Comparison of ENCODE assay signal across 27 mouse cellular contexts in the genomic region with DNA sequence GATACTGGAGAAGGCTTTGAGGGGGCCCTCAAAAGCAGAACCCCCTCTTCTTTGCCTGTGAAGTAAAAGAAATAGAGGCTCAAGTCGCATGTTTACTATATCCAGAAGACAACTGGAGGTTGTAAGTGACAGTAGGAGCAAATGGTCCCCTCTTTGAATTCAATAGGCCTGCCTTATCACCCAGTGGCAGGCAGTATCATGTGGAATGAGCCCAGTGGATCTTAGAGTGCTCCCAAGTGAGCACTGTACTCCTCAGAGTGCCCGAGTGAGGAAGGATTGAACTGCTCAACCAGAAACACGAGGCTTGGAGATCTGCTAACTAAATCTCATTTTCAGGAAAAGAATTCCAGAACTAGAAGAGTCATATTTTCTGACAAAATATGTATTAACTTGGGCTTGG. TPM values are rescaled to one million over a fixed set of nuclear protein-coding genes. Genes with fewer than 3 reads are reported as not detected.
DNase-seq lines count a peak whose midpoint lies in the region; ATAC-seq and TF ChIP-seq lines count a peak whose summit lies in the region.
"Had no signal": no experiment of that assay in that cellular context is flagged by ENCODE, and none has a peak within 500 bp of the region (broad histone marks: within the 10 kb centered on the region; RNA-seq: fewer than 3 reads in every experiment).

No protein-coding gene starts in this region.

- no peaks in the 10 kb centered on the region for H3K36me3 ChIP-seq in liver, embryonic 11.5 days (ENCODE audit: control insufficient read depth, insufficient read depth, low read length)
- no peaks in the 10 kb centered on the region for H3K36me3 ChIP-seq in liver, postnatal 0 days (replicated peaks; ENCODE audit: insufficient read depth, low read length)
- no peaks in the 10 kb centered on the region for H3K36me3 ChIP-seq in liver, embryonic 13.5 days
- no peaks in the 10 kb centered on the region for H3K36me3 ChIP-seq in liver, embryonic 15.5 days (replicated peaks)
- H3K36me3 ChIP-seq: embryonic facial prominence, embryonic 10.5 days; embryonic facial prominence, embryonic 12.5 days; forebrain, embryonic 10.5 days; forebrain, embryonic 12.5 days; G1E had no signal

- TF ChIP-seq CTCF in liver, postnatal 0 days (IDR thresholded peaks at IDR 0.05; ENCODE audit: low read depth) = no peak

- ATAC-seq in liver, embryonic 11.5 days (replicated peaks; ENCODE audit: low FRiP score) = 0 out of 2 replicates have a peak, but pooled peaks have one; percentile 64
- ATAC-seq in liver, postnatal 0 days = no peak
- ATAC-seq in liver, embryonic 13.5 days (ENCODE audit: low read depth) = peak; percentile 79
- peak; percentile 70; the same call in 1 of the 2 replicates for ATAC-seq in liver, embryonic 15.5 days (ENCODE audit: insufficient read depth)
- no peak for ATAC-seq in erythroblast, adult 5-6 weeks (replicated peaks; ENCODE audit: low FRiP score, poor library complexity, severe bottlenecking)
- ATAC-seq: activated CD4-positive, CD25-positive, alpha-beta regulatory T cell, adult 4 months; CD4-positive, CD25-positive, alpha-beta regulatory T cell, adult 4 months; forebrain, embryonic 14.5 days; forebrain, embryonic 16.5 days; Patski had no signal

- H3K27ac ChIP-seq in liver, embryonic 11.5 days (ENCODE audit: low read depth, low read length) = no peak overlapping the region
- no peak overlapping the region for H3K27ac ChIP-seq in liver, postnatal 0 days (ENCODE audit: low read depth)
- H3K27ac ChIP-seq in liver, embryonic 13.5 days = no peak overlapping the region
- no peak overlapping the region for H3K27ac ChIP-seq in liver, embryonic 15.5 days (replicated peaks)
- H3K27ac ChIP-seq: embryonic facial prominence, embryonic 10.5 days; embryonic facial prominence, embryonic 12.5 days; forebrain, embryonic 10.5 days; forebrain, embryonic 12.5 days had no signal

- H3K9ac ChIP-seq in liver, embryonic 11.5 days (ENCODE audit: low read depth, low read length) = no peak overlapping the region
- no peak overlapping the region for H3K9ac ChIP-seq in liver, postnatal 0 days (replicated peaks)
- no peak overlapping the region for H3K9ac ChIP-seq in liver, embryonic 13.5 days
- no peak overlapping the region for H3K9ac ChIP-seq in liver, embryonic 15.5 days
- H3K9ac ChIP-seq: embryonic facial prominence, embryonic 12.5 days; forebrain, embryonic 12.5 days had no signal

- TF ChIP-seq EP300 in liver, postnatal 0 days (IDR thresholded peaks at IDR 0.05; ENCODE audit: low read depth) = no peak

- H3K27me3 ChIP-seq in liver, embryonic 11.5 days (replicated peaks; ENCODE audit: control insufficient read depth, insufficient read depth, low read length) = peaks cover 3% of the 10 kb centered on the region
- peaks cover 13% of the 10 kb centered on the region; the same call in 1 of the 2 replicates for H3K27me3 ChIP-seq in liver, postnatal 0 days (ENCODE audit: insufficient read depth, low read length)
- peaks cover 33% of the 10 kb centered on the region for H3K27me3 ChIP-seq in liver, embryonic 13.5 days
- peaks cover 42% of the 10 kb centered on the region for H3K27me3 ChIP-seq in liver, embryonic 15.5 days
- H3K27me3 ChIP-seq: CH12.LX; embryonic facial prominence, embryonic 12.5 days; forebrain, embryonic 12.5 days had no signal

- H3K4me3 ChIP-seq in liver, embryonic 11.5 days (ENCODE audit: low read depth, low read length) = no peak overlapping the region
- H3K4me3 ChIP-seq in liver, postnatal 0 days (ENCODE audit: low read depth, low read length) = no peak overlapping the region
- no peak overlapping the region for H3K4me3 ChIP-seq in liver, embryonic 13.5 days (replicated peaks)
- no peak overlapping the region for H3K4me3 ChIP-seq in liver, embryonic 15.5 days (replicated peaks)
- H3K4me3 ChIP-seq: embryonic facial prominence, embryonic 10.5 days; embryonic facial prominence, embryonic 12.5 days; erythroblast, embryonic 14.5 days; forebrain, embryonic 10.5 days; forebrain, embryonic 12.5 days had no signal

- no peaks in the 10 kb centered on the region for H3K4me1 ChIP-seq in liver, embryonic 11.5 days (replicated peaks; ENCODE audit: control insufficient read depth, insufficient read depth, low read length)
- H3K4me1 ChIP-seq in liver, postnatal 0 days (ENCODE audit: insufficient read depth) = no peaks in the 10 kb centered on the region
- H3K4me1 ChIP-seq in liver, embryonic 13.5 days (replicated peaks) = peaks cover 12% of the 10 kb centered on the region
- peaks cover 14% of the 10 kb centered on the region for H3K4me1 ChIP-seq in liver, embryonic 15.5 days (replicated peaks)
- H3K4me1 ChIP-seq: embryonic facial prominence, embryonic 10.5 days; embryonic facial prominence, embryonic 12.5 days; forebrain, embryonic 10.5 days; forebrain, embryonic 12.5 days had no signal

- no peak for DNase-seq in liver, embryonic 11.5 days (ENCODE audit: low spot score)
- no peak for DNase-seq in liver, postnatal 0 days
- DNase-seq in liver, embryonic 13.5 days = no peak
- DNase-seq in retina, embryonic 14.5 days (ENCODE audit: low spot score) = no peak
- DNase-seq: adrenal gland, adult 8-10 months; adrenal gland, postnatal 14 days; adrenal gland, postnatal 36 days; B cell, adult 2 months; cerebellum, adult 11-12 months; cerebellum, adult 2 months; cerebellum, adult 9-10 months; cerebellum, postnatal 10 days; cerebellum, postnatal 25 days had no signal

- no peak overlapping the region for H3K4me2 ChIP-seq in liver, embryonic 11.5 days
- H3K4me2 ChIP-seq in liver, postnatal 0 days (ENCODE audit: low read depth, low read length) = no peak overlapping the region
- no peak overlapping the region for H3K4me2 ChIP-seq in liver, embryonic 13.5 days
- H3K4me2 ChIP-seq in liver, embryonic 15.5 days = no peak overlapping the region
- H3K4me2 ChIP-seq: embryonic facial prominence, embryonic 12.5 days; forebrain, embryonic 12.5 days had no signal

- WGBS in liver, embryonic 11.5 days = 60% methylated on average over 3 of the region's 3 CpGs
- 51% methylated on average over 3 of the region's 3 CpGs for WGBS in liver, postnatal 0 days (ENCODE audit: insufficient replicate concordance)
- WGBS in liver, embryonic 13.5 days (ENCODE audit: insufficient replicate concordance) = 32% methylated on average over 3 of the region's 3 CpGs
- 33% methylated on average over 3 of the region's 3 CpGs for WGBS in liver, embryonic 15.5 days (ENCODE audit: insufficient replicate concordance)

- H3K9me3 ChIP-seq in liver, embryonic 11.5 days (ENCODE audit: control insufficient read depth, low read length) = no peaks in the 10 kb centered on the region
- no peaks in the 10 kb centered on the region for H3K9me3 ChIP-seq in liver, postnatal 0 days (ENCODE audit: low read length)
- H3K9me3 ChIP-seq in liver, embryonic 13.5 days (replicated peaks) = no peaks in the 10 kb centered on the region
- H3K9me3 ChIP-seq in liver, embryonic 15.5 days (replicated peaks) = no peaks in the 10 kb centered on the region
- H3K9me3 ChIP-seq: embryonic facial prominence, embryonic 10.5 days; embryonic facial prominence, embryonic 12.5 days; forebrain, embryonic 10.5 days; forebrain, embryonic 12.5 days; G1E had no signal

RNA-seq across cellular contexts. Expression of a gene that starts 40.3 kb away (rescaled TPM):
- not detected in 2 replicates for polyA plus RNA-seq in liver, embryonic 11.5 days (2014; fragmentation: Nextera tagmentation; extraction: Ambion mirVana)
- not detected in 2 replicates for polyA plus RNA-seq in liver, postnatal 0 days (2015; fragmentation: Nextera tagmentation; extraction: Ambion mirVana)
- polyA plus RNA-seq in liver, embryonic 13.5 days (2015; fragmentation: Nextera tagmentation; extraction: Ambion mirVana) = not detected in 2 replicates
- polyA plus RNA-seq in liver, embryonic 15.5 days (2015; fragmentation: Nextera tagmentation; extraction: Ambion mirVana) = not detected in 2 replicates
- total RNA-seq in erythroblast, adult 5-6 weeks (2015; ENCODE audit: low replicate concordance) = not detected in 2 replicates
- total RNA-seq in erythroblast, adult 5-6 weeks (2017; ENCODE audit: low replicate concordance) = not detected in 2 replicates
- total RNA-seq: adrenal gland, postnatal 14 days; CH12.LX had no signal
- polyA plus RNA-seq: cerebellum, adult 2 months; embryonic facial prominence, embryonic 10.5 days; embryonic facial prominence, embryonic 12.5 days; erythroblast, embryonic 14.5 days; forebrain, embryonic 10.5 days; forebrain, embryonic 12.5 days; forebrain, embryonic 16.5 days; Patski had no signal

Comparison
In these comparisons a context has a peak if more than half of its experiments do, and no peak if none do; other contexts are left out.
1. ATAC-seq: peak in liver, embryonic 11.5 days (single experiment), liver, embryonic 13.5 days (single experiment) and liver, embryonic 15.5 days (single experiment); none in liver, postnatal 0 days (single experiment) and erythroblast, adult 5-6 weeks (single experiment).